Mouse (Mus musculus): ENCODE data around the gene Akap8l. TPM values are rescaled to one million over a fixed set of nuclear protein-coding genes. Genes with fewer than 3 reads are reported as not detected.

Akap8l gene
- polyA plus RNA-seq, 1 experiment, result 71.5 TPM

GRCm38 (mm10) chr17:32321390-32321734 is 29.0 kb downstream of the Akap8l start:
- Histone ChIP-seq H3K27ac (ENCODE audit: insufficient read depth, low read depth, low read length) (peak overlapping the region; percentile 63), H3K4me1 (ENCODE audit: control insufficient read depth, insufficient read depth, low read length) (no peaks in the 10 kb centered on the region; the same call in 1 of the 2 replicates), H3K4me3 (ENCODE audit: insufficient read depth, low read depth, low read length) (peak overlapping the region; percentile 74), H3K36me3 (ENCODE audit: control insufficient read depth, insufficient read depth, low read length) (no peaks in the 10 kb centered on the region; the same call in 1 of the 2 replicates), H3K27me3 (replicated peaks; ENCODE audit: control insufficient read depth, insufficient read depth, low read length) (no peaks in the 10 kb centered on the region)
- WGBS, result 1% methylated on average over 23 of the region's 23 CpGs
- no peak for TF ChIP-seq POLR2A (IDR thresholded peaks at IDR 0.05; ENCODE audit: low read depth, low read length)
- no peak for TF ChIP-seq CTCF (conservative IDR thresholded peaks at IDR 0.05; ENCODE audit: insufficient read depth, insufficient read length, low read depth, low read length)
- no peak for DNase-seq

GRCm38 (mm10) chr17:32320597-32321389 is 29.6 kb downstream of the Akap8l start, which contains the start of gene Akap8:
Gene Akap8 (minus strand): TSS chr17:32321238.
- TF ChIP-seq CTCF (conservative IDR thresholded peaks at IDR 0.05; ENCODE audit: insufficient read depth, insufficient read length, low read depth, low read length) (no peak), POLR2A (IDR thresholded peaks at IDR 0.05; ENCODE audit: low read depth, low read length) (peak; percentile 86)
- Histone ChIP-seq H3K27ac (ENCODE audit: insufficient read depth, low read depth, low read length) (peak within 1 kb of the TSS; percentile 84), H3K4me3 (ENCODE audit: insufficient read depth, low read depth, low read length) (peak within 1 kb of the TSS; percentile 90), H3K36me3 (ENCODE audit: control insufficient read depth, insufficient read depth, low read length) (no peaks in the 10 kb centered on the region; the same call in 1 of the 2 replicates), H3K4me1 (ENCODE audit: control insufficient read depth, insufficient read depth, low read length) (no peaks in the 10 kb centered on the region; the same call in 1 of the 2 replicates), H3K27me3 (replicated peaks; ENCODE audit: control insufficient read depth, insufficient read depth, low read length) (no peaks in the 10 kb centered on the region)
- WGBS, result under 1% methylated on average over 83 of the region's 83 CpGs
- peak; percentile 100 for DNase-seq

- DNase-seq, result peak; percentile 9
- Histone ChIP-seq H3K27me3 (replicated peaks; ENCODE audit: control insufficient read depth, insufficient read depth, low read length) (no peaks in the 10 kb centered on the region), H3K27ac (ENCODE audit: insufficient read depth, low read depth, low read length) (no peak overlapping the region), H3K4me3 (ENCODE audit: insufficient read depth, low read depth, low read length) (peak overlapping the region; percentile 90), H3K36me3 (ENCODE audit: control insufficient read depth, insufficient read depth, low read length) (no peaks in the 10 kb centered on the region; the same call in 1 of the 2 replicates), H3K4me1 (ENCODE audit: control insufficient read depth, insufficient read depth, low read length) (no peaks in the 10 kb centered on the region; the same call in 1 of the 2 replicates)
- TF ChIP-seq POLR2A (IDR thresholded peaks at IDR 0.05; ENCODE audit: low read depth, low read length) (no peak), CTCF (conservative IDR thresholded peaks at IDR 0.05; ENCODE audit: insufficient read depth, insufficient read length, low read depth, low read length) (no peak)
- WGBS, result under 1% methylated on average over 7 of the region's 7 CpGs
Observed at GRCm38 (mm10) chr17:32319950-32320349, 30.5 kb downstream of the Akap8l start.

GRCm38 (mm10) chr17:32317708-32318107 is 32.7 kb downstream of the Akap8l start:
- Histone ChIP-seq H3K4me1 (ENCODE audit: control insufficient read depth, insufficient read depth, low read length) (no peaks in the 10 kb centered on the region; the same call in 1 of the 2 replicates), H3K27me3 (replicated peaks; ENCODE audit: control insufficient read depth, insufficient read depth, low read length) (no peaks in the 10 kb centered on the region), H3K27ac (ENCODE audit: insufficient read depth, low read depth, low read length) (no peak overlapping the region), H3K4me3 (ENCODE audit: insufficient read depth, low read depth, low read length) (no peak overlapping the region), H3K36me3 (ENCODE audit: control insufficient read depth, insufficient read depth, low read length) (no peaks in the 10 kb centered on the region; the same call in none of the 2 replicates)
- 73% methylated on average over 3 of the region's 3 CpGs for WGBS
- no peak for TF ChIP-seq CTCF (conservative IDR thresholded peaks at IDR 0.05; ENCODE audit: insufficient read depth, insufficient read length, low read depth, low read length)
- TF ChIP-seq POLR2A (IDR thresholded peaks at IDR 0.05; ENCODE audit: low read depth, low read length), result no peak
- DNase-seq, result no peak

GRCm38 (mm10) chr17:32317032-32317431 is 33.4 kb downstream of the Akap8l start:
- H3K27ac ChIP-seq (ENCODE audit: insufficient read depth, low read depth, low read length), result no peak overlapping the region
- WGBS, result 89% methylated on average over 8 of the region's 8 CpGs
- TF ChIP-seq CTCF (conservative IDR thresholded peaks at IDR 0.05; ENCODE audit: insufficient read depth, insufficient read length, low read depth, low read length) (no peak), POLR2A (IDR thresholded peaks at IDR 0.05; ENCODE audit: low read depth, low read length) (no peak)
- no peaks in the 10 kb centered on the region for H3K27me3 ChIP-seq (replicated peaks; ENCODE audit: control insufficient read depth, insufficient read depth, low read length)
- no peak overlapping the region for H3K4me3 ChIP-seq (ENCODE audit: insufficient read depth, low read depth, low read length)
- H3K36me3 ChIP-seq (ENCODE audit: control insufficient read depth, insufficient read depth, low read length), result peaks cover under 1% of the 10 kb centered on the region
- no peaks in the 10 kb centered on the region; the same call in 1 of the 2 replicates for H3K4me1 ChIP-seq (ENCODE audit: control insufficient read depth, insufficient read depth, low read length)
- DNase-seq, result no peak

GRCm38 (mm10) chr17:32315560-32315959 is 34.8 kb downstream of the Akap8l start:
- Histone ChIP-seq H3K36me3 (ENCODE audit: control insufficient read depth, insufficient read depth, low read length) (peaks cover 9% of the 10 kb centered on the region), H3K4me1 (ENCODE audit: control insufficient read depth, insufficient read depth, low read length) (no peaks in the 10 kb centered on the region; the same call in 1 of the 2 replicates), H3K27me3 (replicated peaks; ENCODE audit: control insufficient read depth, insufficient read depth, low read length) (no peaks in the 10 kb centered on the region), H3K4me3 (ENCODE audit: insufficient read depth, low read depth, low read length) (no peak overlapping the region), H3K27ac (ENCODE audit: insufficient read depth, low read depth, low read length) (no peak overlapping the region)
- DNase-seq, result no peak
- WGBS, result 92% methylated on average over 5 of the region's 5 CpGs
- TF ChIP-seq POLR2A (IDR thresholded peaks at IDR 0.05; ENCODE audit: low read depth, low read length) (no peak), CTCF (conservative IDR thresholded peaks at IDR 0.05; ENCODE audit: insufficient read depth, insufficient read length, low read depth, low read length) (no peak)

- DNase-seq, result no peak
- no peak for TF ChIP-seq POLR2A (IDR thresholded peaks at IDR 0.05; ENCODE audit: low read depth, low read length)
- TF ChIP-seq CTCF (conservative IDR thresholded peaks at IDR 0.05; ENCODE audit: insufficient read depth, insufficient read length, low read depth, low read length), result no peak
- H3K4me1 ChIP-seq (ENCODE audit: control insufficient read depth, insufficient read depth, low read length), result no peaks in the 10 kb centered on the region
- H3K36me3 ChIP-seq (ENCODE audit: control insufficient read depth, insufficient read depth, low read length), result peaks cover 11% of the 10 kb centered on the region
- WGBS, result 77% methylated on average over 5 of the region's 5 CpGs
- H3K27me3 ChIP-seq (replicated peaks; ENCODE audit: control insufficient read depth, insufficient read depth, low read length), result no peaks in the 10 kb centered on the region
- H3K27ac ChIP-seq (ENCODE audit: insufficient read depth, low read depth, low read length), result no peak overlapping the region
- no peak overlapping the region for H3K4me3 ChIP-seq (ENCODE audit: insufficient read depth, low read depth, low read length)
Observed at GRCm38 (mm10) chr17:32313892-32314291, 36.5 kb downstream of the Akap8l start.
